Mouse (Mus musculus): Measurements from ENCODE around the gene Npnt.

DNA sequence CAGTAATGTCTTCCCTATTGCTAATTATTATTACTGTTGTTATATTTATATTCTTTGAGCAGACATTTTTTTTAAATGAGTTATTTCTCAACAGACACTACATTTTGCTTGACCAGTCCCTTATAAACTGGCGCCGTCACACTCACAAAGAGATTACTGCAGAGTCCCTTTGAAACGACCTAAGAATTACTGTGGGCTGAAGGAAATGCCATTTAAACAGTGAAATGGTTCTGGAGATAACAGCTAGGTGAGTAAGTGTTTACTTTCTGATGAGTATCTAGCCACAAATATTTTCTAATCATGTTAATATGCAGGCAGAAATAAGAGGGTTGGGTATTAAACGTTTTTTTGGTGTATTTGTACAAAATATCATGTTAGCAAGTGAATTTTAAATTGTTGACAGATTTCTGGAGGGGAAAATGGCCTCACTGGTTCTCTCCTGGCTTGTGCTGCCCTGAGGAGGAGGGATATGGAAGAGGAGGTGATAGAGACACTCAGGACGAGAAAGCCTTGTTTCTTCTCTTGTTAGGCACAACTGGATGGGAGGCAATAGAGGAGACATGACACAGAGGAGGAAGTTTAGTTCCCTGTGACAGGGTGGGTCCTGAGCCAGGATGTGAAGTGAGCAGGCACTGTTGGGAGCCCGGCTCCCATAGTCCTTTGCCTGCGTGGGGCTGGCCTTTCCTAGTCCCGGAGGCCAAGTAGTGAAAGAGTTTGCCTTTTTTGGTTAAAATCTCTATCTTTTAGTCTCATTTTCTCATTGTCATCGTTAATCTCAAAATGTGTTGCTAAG is 14.8 kb upstream of the Npnt start:
- TF ChIP-seq POLR2A (IDR thresholded peaks at IDR 0.05; ENCODE audit: borderline replicate concordance, low read depth, low read length) (no peak), CTCF (IDR thresholded peaks at IDR 0.05; ENCODE audit: low read depth, low read length) (no peak)

All from bone marrow macrophage, adult 2 months (primary cell).